1 mouse cellular context compared by ENCODE assay signal in the genomic region with DNA sequence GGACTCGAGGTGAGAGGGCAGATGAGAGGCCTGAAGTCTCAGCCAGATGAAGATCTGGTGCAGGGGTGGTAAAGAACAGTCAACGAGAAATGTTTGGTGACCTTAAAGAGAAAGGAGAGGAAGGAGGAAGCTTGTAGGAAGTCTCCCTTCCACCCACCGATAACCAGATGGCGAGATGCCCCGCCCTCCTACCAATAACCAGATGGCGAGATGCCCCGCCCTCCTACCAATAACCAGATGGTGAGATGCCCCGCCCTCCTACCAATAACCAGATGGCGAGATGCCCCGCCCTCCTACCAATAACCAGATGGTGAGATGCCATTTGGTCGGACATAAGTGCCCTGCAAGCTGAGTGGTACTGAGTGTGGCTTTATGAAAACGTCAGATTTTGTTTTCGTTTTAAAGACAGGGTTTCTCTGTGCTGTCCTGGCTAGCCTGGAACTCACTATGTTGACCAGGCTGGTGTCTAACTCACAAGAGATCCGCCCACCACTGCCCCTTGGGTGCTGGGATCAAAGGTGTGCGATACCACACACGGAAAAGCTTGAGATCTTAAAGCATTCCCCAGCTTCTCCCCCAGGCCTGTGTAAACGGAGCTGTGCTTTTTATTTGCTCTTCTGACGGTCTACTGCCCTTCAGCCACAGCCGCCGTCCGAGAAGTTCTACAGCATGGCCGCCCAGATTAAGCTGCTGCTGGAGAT.
TF ChIP-seq lines count a peak whose summit lies in the region.

No protein-coding gene starts in this region.

TF ChIP-seq in CH12.LX, 34 proteins besides CTCF, POLR2A, EP300 and RAD21:
- TF ChIP-seq USF1 (IDR thresholded peaks at IDR 0.05; ENCODE audit: low read depth, low read length) (no peak), TBP (conservative IDR thresholded peaks at IDR 0.05; ENCODE audit: low read depth, low read length) (no peak), POLR2AphosphoS2 (IDR thresholded peaks at IDR 0.05; ENCODE audit: low read depth, low read length) (no peak), JUN (IDR thresholded peaks at IDR 0.05; ENCODE audit: insufficient read depth, low read depth, low read length) (no peak), ZMIZ1 (IDR thresholded peaks at IDR 0.05; ENCODE audit: low read depth, low read length) (no peak), IRF4 (IDR thresholded peaks at IDR 0.05; ENCODE audit: low read depth, low read length) (no peak), NRF1 (IDR thresholded peaks at IDR 0.05; ENCODE audit: low read depth, low read length) (no peak), MYC (IDR thresholded peaks at IDR 0.05; ENCODE audit: low read depth, low read length) (no peak), ZNF384 (IDR thresholded peaks at IDR 0.05; ENCODE audit: low read depth, low read length) (no peak), MEF2A (IDR thresholded peaks at IDR 0.05; ENCODE audit: borderline replicate concordance, low read depth, low read length) (no peak), MXI1 (IDR thresholded peaks at IDR 0.05; ENCODE audit: low read depth, low read length) (no peak), CHD1 (IDR thresholded peaks at IDR 0.05; ENCODE audit: low read depth, low read length) (no peak), TCF12 (IDR thresholded peaks at IDR 0.05; ENCODE audit: low read depth, low read length) (no peak), NELFE (IDR thresholded peaks at IDR 0.05; ENCODE audit: low read depth, low read length) (no peak)
